ENCODE assay signal across 10 mouse cellular contexts in the genomic region with DNA sequence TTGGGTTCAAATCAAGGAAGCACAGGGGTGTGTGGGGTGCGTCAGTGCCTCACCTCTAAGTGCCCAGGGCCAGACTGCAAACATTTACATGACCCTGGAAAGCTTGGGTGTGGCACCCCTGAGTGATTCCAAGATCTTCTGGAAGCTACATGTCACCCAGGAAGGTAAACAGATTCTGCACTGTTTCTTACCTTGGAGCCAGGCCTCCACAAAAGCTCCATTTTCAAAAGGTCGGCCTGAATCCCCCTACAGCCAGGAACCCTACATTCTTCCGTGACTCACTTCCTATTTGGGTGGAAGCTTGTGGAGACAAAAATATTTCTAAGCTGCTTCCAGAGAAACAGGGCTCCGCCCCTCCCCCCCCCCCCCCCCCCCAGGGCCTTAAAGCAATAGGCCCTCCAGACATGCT. TPM values are rescaled to one million over a fixed set of nuclear protein-coding genes. Genes with fewer than 3 reads are reported as not detected.
DNase-seq lines count a peak whose midpoint lies in the region; ATAC-seq and TF ChIP-seq lines count a peak whose summit lies in the region.
"Had no signal": no experiment of that assay in that cellular context is flagged by ENCODE, and none has a peak within 500 bp of the region (broad histone marks: within the 10 kb centered on the region; RNA-seq: fewer than 3 reads in every experiment).

No protein-coding gene starts in this region.

- TF ChIP-seq POLR2A in ES-Bruce4 (IDR thresholded peaks at IDR 0.05; ENCODE audit: insufficient read depth, low read length): no peak

- WGBS in embryonic facial prominence, embryonic 11.5 days: 62% methylated on average over 3 of the region's 4 CpGs
- WGBS in embryonic facial prominence, embryonic 10.5 days: 65% methylated on average over 4 of the region's 4 CpGs
- WGBS in large intestine, adult 2 months: 5% methylated on average over 4 of the region's 4 CpGs
- WGBS in midbrain, embryonic 14.5 days: 75% methylated on average over 4 of the region's 4 CpGs
- 70% methylated on average over 4 of the region's 4 CpGs for WGBS in forebrain, embryonic 12.5 days

- TF ChIP-seq EP300 in ES-Bruce4 (IDR thresholded peaks at IDR 0.05; ENCODE audit: insufficient read depth, low read depth, low read length): 0 out of 2 replicates have a peak, but pooled peaks have one; percentile 31

- no peak overlapping the region for H3K4me2 ChIP-seq in embryonic facial prominence, embryonic 11.5 days (ENCODE audit: low read depth, low read length)
- H3K4me2 ChIP-seq in midbrain, embryonic 14.5 days (ENCODE audit: low read length): no peak overlapping the region
- H3K4me2 ChIP-seq in forebrain, embryonic 12.5 days: no peak overlapping the region
- H3K4me2 ChIP-seq: neural tube, embryonic 13.5 days had no signal

- H3K27ac ChIP-seq in embryonic facial prominence, embryonic 11.5 days (replicated peaks; ENCODE audit: low read depth, low read length): no peak overlapping the region
- H3K27ac ChIP-seq in embryonic facial prominence, embryonic 10.5 days (replicated peaks): no peak overlapping the region
- peak overlapping the region; percentile 7 for H3K27ac ChIP-seq in ES-Bruce4 (ENCODE audit: insufficient read depth, low read length)
- H3K27ac ChIP-seq in midbrain, embryonic 14.5 days (replicated peaks; ENCODE audit: low read depth, low read length): no peak overlapping the region
- no peak overlapping the region for H3K27ac ChIP-seq in forebrain, embryonic 12.5 days
- H3K27ac ChIP-seq: neural tube, embryonic 13.5 days had no signal

- H3K4me3 ChIP-seq in embryonic facial prominence, embryonic 11.5 days (ENCODE audit: low read depth, low read length): no peak overlapping the region
- no peak overlapping the region for H3K4me3 ChIP-seq in embryonic facial prominence, embryonic 10.5 days
- H3K4me3 ChIP-seq in ES-Bruce4 (ENCODE audit: low read depth, low read length): no peak overlapping the region
- no peak overlapping the region for H3K4me3 ChIP-seq in midbrain, embryonic 14.5 days (replicated peaks; ENCODE audit: low read depth, low read length)
- H3K4me3 ChIP-seq in forebrain, embryonic 12.5 days (replicated peaks): no peak overlapping the region
- H3K4me3 ChIP-seq: neural tube, embryonic 13.5 days had no signal

- H3K9ac ChIP-seq in embryonic facial prominence, embryonic 11.5 days (replicated peaks; ENCODE audit: low read length): no peak overlapping the region
- H3K9ac ChIP-seq in ES-Bruce4 (ENCODE audit: low read depth, poor library complexity, severe bottlenecking): no peak overlapping the region
- no peak overlapping the region for H3K9ac ChIP-seq in midbrain, embryonic 14.5 days (replicated peaks; ENCODE audit: low read length)
- H3K9ac ChIP-seq in forebrain, embryonic 12.5 days: no peak overlapping the region
- H3K9ac ChIP-seq: neural tube, embryonic 13.5 days had no signal

- H3K36me3 ChIP-seq in embryonic facial prominence, embryonic 11.5 days (replicated peaks; ENCODE audit: control insufficient read depth, insufficient read depth, low read depth, low read length): peaks cover 2% of the 10 kb centered on the region; the same call in 1 of the 2 replicates
- H3K36me3 ChIP-seq in embryonic facial prominence, embryonic 10.5 days (replicated peaks): peaks cover 32% of the 10 kb centered on the region
- peaks cover 13% of the 10 kb centered on the region for H3K36me3 ChIP-seq in ES-Bruce4 (ENCODE audit: control insufficient read depth, insufficient read depth, low read length, poor library complexity, severe bottlenecking)
- H3K36me3 ChIP-seq in midbrain, embryonic 14.5 days (ENCODE audit: control insufficient read depth, insufficient read depth, low read length): peaks cover 33% of the 10 kb centered on the region
- peaks cover 12% of the 10 kb centered on the region for H3K36me3 ChIP-seq in forebrain, embryonic 12.5 days (replicated peaks)

- no peaks in the 10 kb centered on the region for H3K9me3 ChIP-seq in embryonic facial prominence, embryonic 11.5 days (replicated peaks; ENCODE audit: control insufficient read depth, low read length)
- H3K9me3 ChIP-seq in embryonic facial prominence, embryonic 10.5 days: no peaks in the 10 kb centered on the region
- H3K9me3 ChIP-seq in ES-Bruce4 (replicated peaks; ENCODE audit: control insufficient read depth, insufficient read depth, low read length, poor library complexity, severe bottlenecking): no peaks in the 10 kb centered on the region
- no peaks in the 10 kb centered on the region for H3K9me3 ChIP-seq in midbrain, embryonic 14.5 days (ENCODE audit: control insufficient read depth, low read length)
- H3K9me3 ChIP-seq in forebrain, embryonic 12.5 days: no peaks in the 10 kb centered on the region
- H3K9me3 ChIP-seq: neural tube, embryonic 13.5 days had no signal

- no peaks in the 10 kb centered on the region for H3K4me1 ChIP-seq in embryonic facial prominence, embryonic 11.5 days (ENCODE audit: control insufficient read depth, insufficient read depth, low read length)
- 0 out of 2 replicates have a peak, but pooled peaks cover 2% of the 10 kb centered on the region for H3K4me1 ChIP-seq in embryonic facial prominence, embryonic 10.5 days
- no peaks in the 10 kb centered on the region for H3K4me1 ChIP-seq in ES-Bruce4 (ENCODE audit: control insufficient read depth, insufficient read depth, low read length)
- no peaks in the 10 kb centered on the region for H3K4me1 ChIP-seq in midbrain, embryonic 14.5 days (ENCODE audit: control insufficient read depth, insufficient read depth, low read length)
- H3K4me1 ChIP-seq in forebrain, embryonic 12.5 days: no peaks in the 10 kb centered on the region
- H3K4me1 ChIP-seq: neural tube, embryonic 13.5 days had no signal

- no peak for ATAC-seq in embryonic facial prominence, embryonic 11.5 days (replicated peaks; ENCODE audit: insufficient number of reproducible peaks, low FRiP score, low TSS enrichment, low read depth)
- ATAC-seq in midbrain, embryonic 14.5 days (ENCODE audit: low FRiP score, low TSS enrichment): no peak
- no peak for ATAC-seq in forebrain, embryonic 12.5 days (ENCODE audit: low FRiP score)

- H3K27me3 ChIP-seq in embryonic facial prominence, embryonic 11.5 days (ENCODE audit: control insufficient read depth, insufficient read depth, low read length): no peaks in the 10 kb centered on the region
- H3K27me3 ChIP-seq in embryonic facial prominence, embryonic 10.5 days (replicated peaks; ENCODE audit: low read depth, poor library complexity, severe bottlenecking): no peaks in the 10 kb centered on the region
- no peaks in the 10 kb centered on the region for H3K27me3 ChIP-seq in ES-Bruce4 (ENCODE audit: control insufficient read depth, insufficient read depth, low read length, poor library complexity, severe bottlenecking)
- no peaks in the 10 kb centered on the region for H3K27me3 ChIP-seq in midbrain, embryonic 14.5 days (ENCODE audit: control insufficient read depth, insufficient read depth, low read length)
- no peaks in the 10 kb centered on the region for H3K27me3 ChIP-seq in forebrain, embryonic 12.5 days
- H3K27me3 ChIP-seq: neural tube, embryonic 13.5 days had no signal

- peak; percentile 9 for DNase-seq in embryonic facial prominence, embryonic 11.5 days (ENCODE audit: low spot score)
- DNase-seq in embryonic facial prominence, embryonic 10.5 days (ENCODE audit: low spot score): no peak
- DNase-seq in heart, adult 9 months (ENCODE audit: low spot score in 2 of 2): peak; percentile 59 to 76
- peak; percentile 61 for DNase-seq in large intestine, adult 2 months (ENCODE audit: low read depth, low spot score)
- no peak for DNase-seq in left cerebral cortex, adult 8-10 months (ENCODE audit: low spot score in 2 of 2)
- no peak for DNase-seq in midbrain, embryonic 14.5 days
- DNase-seq: thymus, adult 18-20 months had no signal

- TF ChIP-seq CTCF in ES-Bruce4 (IDR thresholded peaks at IDR 0.05; ENCODE audit: low read depth, low read length): no peak

RNA-seq across cellular contexts. Expression of a gene that starts 34.3 kb away (rescaled TPM):
- polyA plus RNA-seq in embryonic facial prominence, embryonic 11.5 days (2014; fragmentation: Nextera tagmentation; extraction: Ambion mirVana): 17.1 and 17.3 TPM in 2 replicates
- polyA plus RNA-seq in embryonic facial prominence, embryonic 10.5 days (2016; fragmentation: Nextera tagmentation; extraction: Ambion mirVana): 19.2 and 19.9 TPM in 2 replicates
- 63.8 and 65.8 TPM in 2 replicates for polyA plus RNA-seq in ES-Bruce4 (2011; ENCODE audit: insufficient read depth, insufficient read length, low read depth, missing spikeins)
- 13.9 and 15.2 TPM in 2 replicates for polyA plus RNA-seq in large intestine, adult 2 months (2012; rRNA removed)
- 100 to 1,000 TPM; 103 to 114 (median 109) TPM for total RNA-seq in left cerebral cortex, adult 8-10 months (2022)
- polyA plus RNA-seq in midbrain, embryonic 14.5 days (2014; fragmentation: Nextera tagmentation; extraction: Ambion mirVana): 25.5 and 26.5 TPM in 2 replicates
- polyA plus RNA-seq in forebrain, embryonic 12.5 days (2016; fragmentation: Nextera tagmentation; extraction: Ambion mirVana): 37.3 and 40.1 TPM in 2 replicates

Comparison
In these comparisons a context has a peak if more than half of its experiments do, and no peak if none do; other contexts are left out.
1. DNase-seq: peak in embryonic facial prominence, embryonic 11.5 days (single experiment), heart, adult 9 months (2 of 2) and large intestine, adult 2 months (single experiment); none in embryonic facial prominence, embryonic 10.5 days (single experiment), left cerebral cortex, adult 8-10 months (0 of 2) and midbrain, embryonic 14.5 days (single experiment).